Mouse (Mus musculus) embryonic fibroblast, embryonic 13.5 days (primary cell): ENCODE data around the gene Fkbp11.

ENCODE experiments used
- CTCF ChIP-seq: IDR thresholded peaks from 2 replicates; pipeline ENCODE4 v1.5.1; 2011; ENCODE audit warnings: mild to moderate bottlenecking, control low read depth, low read length, moderate library complexity, borderline replicate concordance; ENCODE audit not compliant: insufficient read depth
- POLR2A ChIP-seq: IDR thresholded peaks from 2 replicates; pipeline ENCODE4 v1.6.1; 2011; ENCODE audit warnings: low read depth, mild to moderate bottlenecking, control low read depth, low read length, moderate library complexity

DNA sequence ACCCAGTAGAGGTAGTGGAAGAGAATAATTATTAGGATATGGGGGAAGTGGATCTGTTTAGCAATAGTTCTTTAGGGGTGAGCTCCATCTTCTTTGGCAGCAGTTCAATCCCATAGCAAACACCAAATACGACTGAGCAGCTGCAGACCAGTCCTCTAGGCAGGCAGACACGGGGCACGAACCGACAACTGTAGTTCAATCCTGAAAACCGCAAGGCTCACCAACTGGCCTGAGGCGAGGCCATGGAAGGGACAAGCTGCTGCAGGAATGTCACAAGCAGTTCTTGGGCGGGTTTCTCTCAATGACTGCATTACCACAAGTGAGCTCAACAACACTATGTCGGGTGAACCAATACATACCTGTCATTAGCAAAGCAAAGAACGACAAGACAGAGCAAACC lies 23.7 kb downstream of the Fkbp11 start:
- TF ChIP-seq CTCF (no peak), POLR2A (no peak)
